Mouse (Mus musculus) CH12.LX (cell line): ENCODE results near the gene Tmem169.
A peak's percentile ranks its signal among the peaks of the same experiment; 100 is the strongest.

Experiments
- CTCF ChIP-seq, 2 experiments: IDR thresholded peaks in 1 of 2; conservative IDR thresholded peaks in 1 of 2; 2 replicates each; pipeline ENCODE4 v1.5.1; 2011 to 2012; ENCODE audit warnings: low read depth in 2 of 2, low read length in 2 of 2, improper control_type of control experiment in 1 of 2, inconsistent platforms in 1 of 2, mild to moderate bottlenecking in 1 of 2, moderate library complexity in 1 of 2
- NRF1 ChIP-seq: IDR thresholded peaks from 2 replicates; pipeline ENCODE4 v1.6.1; 2014; ENCODE audit warnings: low read depth, mild to moderate bottlenecking, inconsistent platforms, low read length, improper control_type of control experiment, moderate library complexity
- POLR2A ChIP-seq: IDR thresholded peaks from 2 replicates; pipeline ENCODE4 v1.6.1; 2011; ENCODE audit warnings: low read depth, mild to moderate bottlenecking, improper control_type of control experiment, low read length

DNA sequence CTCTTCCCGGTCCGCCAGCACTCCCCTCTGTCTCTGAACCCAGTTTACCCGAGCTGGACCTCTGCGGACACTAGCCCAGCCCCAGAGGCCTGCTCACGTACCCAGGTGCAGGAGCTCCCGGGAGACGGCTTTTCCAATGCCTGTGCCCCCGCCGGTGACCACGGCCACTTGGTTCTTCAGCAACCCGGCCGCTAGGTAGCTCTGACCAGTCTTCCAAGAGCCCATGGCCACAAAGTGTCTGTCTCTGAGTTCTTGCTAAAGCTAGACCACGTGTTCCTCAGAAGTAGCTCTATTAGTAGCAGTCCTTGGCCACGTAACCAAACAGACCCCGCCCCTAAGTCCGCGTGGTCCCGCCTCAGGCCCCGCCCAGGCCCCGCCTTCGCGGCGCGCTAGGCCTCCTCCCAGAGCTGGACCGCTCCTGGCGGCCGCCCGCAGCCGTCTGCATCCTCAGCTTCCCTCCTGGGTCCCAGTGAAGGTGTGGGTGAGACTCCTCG, at the start of gene Tmem169, which contains the start of gene Pecr:
- TF ChIP-seq CTCF (conservative IDR thresholded peaks at IDR 0.05 in 1 of 2, IDR thresholded peaks at IDR 0.05 in 1 of 2; ENCODE audit: low read depth in 2 of 2, low read length in 2 of 2) (no peak), NRF1 (peak; percentile 36; the same call in 1 of the 2 replicates), POLR2A (peak; percentile 92)
